Mouse (Mus musculus) intestine, embryonic 16.5 days (tissue): ENCODE data around the gene Asic3. TPM values are rescaled to one million over a fixed set of nuclear protein-coding genes. Genes with fewer than 3 reads are reported as not detected.
A peak's percentile ranks its signal among the peaks of the same experiment; 100 is the strongest.

Experiments used
- ATAC-seq: fragments of 200-750 bp; cut with Nextera tagmentation; 2 replicates; pipeline ENCODE4 v1.8.0; 2017; ENCODE audit warnings: moderate TSS enrichment, moderate library complexity
- H3K27ac ChIP-seq: fragments of 300-500 bp; sonication (generic); 2 replicates; pipeline ENCODE4 v1.5.1; 2014; ENCODE audit warnings: mild to moderate bottlenecking, low read length
- H3K27me3 ChIP-seq: fragments of 300-500 bp; sonication (generic); replicated peaks from 2 replicates; pipeline ENCODE4 v1.6.1; 2014; ENCODE audit warnings: low read length, control low read depth, mixed read lengths; ENCODE audit not compliant: control insufficient read depth, insufficient read depth
- H3K36me3 ChIP-seq: fragments of 300-500 bp; sonication (generic); 2 replicates; pipeline ENCODE4 v1.6.1; 2014; ENCODE audit warnings: low read length, control low read depth; ENCODE audit not compliant: control insufficient read depth, insufficient read depth
- H3K4me1 ChIP-seq: fragments of 300-500 bp; sonication (generic); 2 replicates; pipeline ENCODE4 v1.6.1; 2014; ENCODE audit warnings: low read length, control low read depth, mixed read lengths; ENCODE audit not compliant: control insufficient read depth, insufficient read depth
- H3K4me2 ChIP-seq: fragments of 300-500 bp; sonication (generic); 2 replicates; pipeline ENCODE4 v1.6.1; 2014; ENCODE audit warnings: low read depth, low read length, control low read depth
- H3K4me3 ChIP-seq: fragments of 300-500 bp; sonication (generic); 2 replicates; pipeline ENCODE4 v1.5.1; 2014; ENCODE audit warnings: mild to moderate bottlenecking, low read length
- H3K9ac ChIP-seq: fragments of 300-500 bp; sonication (generic); 2 replicates; pipeline ENCODE4 v1.6.1; 2014; ENCODE audit warnings: low read depth, low read length
- H3K9me3 ChIP-seq: fragments of 300-500 bp; sonication (generic); 2 replicates; pipeline ENCODE4 v1.6.1; 2016; ENCODE audit warnings: low read length, control low read depth; ENCODE audit not compliant: control insufficient read depth
- WGBS: fragments of 180-500 bp; shearing (Covaris S2); extraction: QIAGEN DNeasy Blood & Tissue Kit; methylation state at CpG from one replicate; pipeline ENCODE4 v1.1.7; 2014; 5-methylcytosine and 5-hydroxymethylcytosine counted together
- polyA plus RNA-seq: library from polyadenylated mRNA; unstranded; fragments of >200 nt; fragmentation: Nextera tagmentation; extraction: Ambion mirVana; gene quantifications from 2 replicates; pipeline ENCODE4 v1.2.1, GENCODE M21; 2015

The Asic3 gene
- polyA plus RNA-seq, 1 experiment from 2014 or later, result 0.57 TPM

DNA sequence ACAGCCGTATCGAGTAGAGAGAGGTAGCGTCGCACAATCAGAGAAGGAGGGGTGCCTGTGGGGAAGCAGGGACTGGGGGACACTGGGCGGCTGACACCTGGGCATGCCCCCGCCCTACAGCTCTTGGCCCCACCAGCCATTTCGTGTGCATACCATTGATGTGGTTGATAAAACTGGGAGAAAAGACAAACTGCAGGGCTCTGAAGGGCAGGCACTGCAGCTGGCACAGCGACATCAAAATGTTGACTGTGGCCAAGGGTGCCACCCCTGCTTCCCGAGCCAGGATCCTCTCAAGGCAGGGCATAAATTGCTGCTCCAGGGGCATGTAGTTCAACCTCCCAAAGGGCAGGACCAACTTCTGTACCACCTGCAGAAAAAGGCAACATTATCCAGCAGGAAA is 28.8 kb downstream of the Asic3 start:
- Histone ChIP-seq H3K36me3 (peaks cover 22% of the 10 kb centered on the region), H3K9me3 (no peaks in the 10 kb centered on the region), H3K4me2 (no peak overlapping the region), H3K4me1 (peaks cover 17% of the 10 kb centered on the region), H3K27me3 (no peaks in the 10 kb centered on the region), H3K4me3 (no peak overlapping the region), H3K9ac (no peak overlapping the region), H3K27ac (no peak overlapping the region)
- WGBS, result 85% methylated on average over 9 of the region's 9 CpGs
- no peak for ATAC-seq

DNA sequence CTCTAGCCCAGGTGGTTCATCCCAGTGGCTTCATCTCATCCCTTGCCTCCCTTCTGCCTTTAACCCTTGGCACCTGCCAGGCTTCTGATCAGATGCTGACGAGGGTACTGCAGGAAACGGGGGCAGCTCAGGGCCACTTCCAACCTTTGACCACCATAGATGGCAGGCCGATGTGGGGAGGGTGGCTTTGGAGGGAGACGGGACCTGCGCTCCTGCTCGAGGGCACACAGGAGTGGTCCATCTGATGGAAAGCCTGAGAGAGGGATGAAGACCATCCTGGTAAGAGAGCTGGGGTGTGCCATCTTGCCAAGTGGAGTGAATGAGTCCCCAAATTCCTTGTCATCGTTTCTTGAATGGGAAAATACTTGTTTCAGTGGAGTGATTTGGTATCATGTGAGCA is 30.0 kb downstream of the Asic3 start:
- H3K4me2 ChIP-seq, result no peak overlapping the region
- H3K9me3 ChIP-seq, result no peaks in the 10 kb centered on the region
- H3K27ac ChIP-seq, result no peak overlapping the region
- H3K27me3 ChIP-seq, result no peaks in the 10 kb centered on the region
- H3K4me3 ChIP-seq, result no peak overlapping the region
- 91% methylated on average over 7 of the region's 7 CpGs for WGBS
- no peak overlapping the region for H3K9ac ChIP-seq
- no peak for ATAC-seq
- H3K36me3 ChIP-seq, result peaks cover 22% of the 10 kb centered on the region
- peaks cover 24% of the 10 kb centered on the region for H3K4me1 ChIP-seq

- peaks cover 19% of the 10 kb centered on the region for H3K36me3 ChIP-seq
- WGBS, result 81% methylated on average over 12 of the region's 12 CpGs
- peak overlapping the region; percentile 97 for H3K9ac ChIP-seq
- no peak overlapping the region for H3K27ac ChIP-seq
- H3K9me3 ChIP-seq, result no peaks in the 10 kb centered on the region
- no peak for ATAC-seq
- peak overlapping the region; percentile 85 for H3K4me3 ChIP-seq
- H3K4me2 ChIP-seq, result peak overlapping the region; percentile 88
- peaks cover 24% of the 10 kb centered on the region for H3K4me1 ChIP-seq
- no peaks in the 10 kb centered on the region for H3K27me3 ChIP-seq
These were observed 30.7 kb downstream of the Asic3 start for GRCm38 (mm10) chr5:24443927-24444326.

GRCm38 (mm10) chr5:24444746-24445427 is 31.7 kb downstream of the Asic3 start, which contains the start of gene Fastk:
TSS of gene Fastk (minus strand) at chr5:24445287.
- no peaks in the 10 kb centered on the region for H3K27me3 ChIP-seq
- no peaks in the 10 kb centered on the region for H3K9me3 ChIP-seq
- H3K9ac ChIP-seq, result peak within 1 kb of the TSS; percentile 97
- peak within 1 kb of the TSS; percentile 88 for H3K4me2 ChIP-seq
- under 1% methylated on average over 60 of the region's 60 CpGs for WGBS
- H3K4me3 ChIP-seq, result peak within 1 kb of the TSS; percentile 85
- H3K27ac ChIP-seq, result peak within 1 kb of the TSS; percentile 90
- ATAC-seq, result peak; percentile 84
- peaks cover 9% of the 10 kb centered on the region for H3K36me3 ChIP-seq
- H3K4me1 ChIP-seq, result peaks cover 24% of the 10 kb centered on the region

DNA sequence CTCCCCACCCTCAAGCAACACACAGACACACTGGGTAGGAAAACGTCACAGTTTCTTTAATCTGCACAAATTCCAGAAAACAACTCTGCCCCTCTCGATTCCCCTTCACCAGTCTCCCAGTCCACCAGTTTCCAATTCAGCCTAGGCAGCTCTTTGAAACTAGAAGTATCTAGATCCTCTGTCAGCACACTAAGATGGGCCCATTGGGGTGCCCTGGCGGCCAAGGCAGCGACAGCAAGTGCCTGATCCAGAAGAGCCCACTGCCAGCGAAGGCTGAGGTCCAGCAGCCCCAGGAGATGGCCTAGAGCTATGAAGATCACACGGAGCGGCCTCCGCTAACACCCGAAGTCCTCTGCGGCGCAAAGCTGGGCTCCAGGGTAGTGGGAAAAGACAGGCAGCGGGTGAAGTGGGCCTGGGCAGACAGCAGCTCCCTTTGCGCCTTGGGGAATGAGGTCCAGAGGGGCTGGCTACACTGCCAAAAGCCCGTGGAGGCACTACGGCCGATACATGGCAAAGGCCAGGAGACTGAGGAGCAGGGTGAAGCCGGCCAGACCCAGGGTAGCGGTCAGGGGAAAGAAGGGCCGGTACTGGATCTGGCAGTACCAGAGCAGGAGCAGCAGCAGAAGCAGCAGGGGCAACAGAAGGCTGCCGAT is 32.4 kb downstream of the Asic3 start:
- 56% methylated on average over 20 of the region's 20 CpGs for WGBS

DNA sequence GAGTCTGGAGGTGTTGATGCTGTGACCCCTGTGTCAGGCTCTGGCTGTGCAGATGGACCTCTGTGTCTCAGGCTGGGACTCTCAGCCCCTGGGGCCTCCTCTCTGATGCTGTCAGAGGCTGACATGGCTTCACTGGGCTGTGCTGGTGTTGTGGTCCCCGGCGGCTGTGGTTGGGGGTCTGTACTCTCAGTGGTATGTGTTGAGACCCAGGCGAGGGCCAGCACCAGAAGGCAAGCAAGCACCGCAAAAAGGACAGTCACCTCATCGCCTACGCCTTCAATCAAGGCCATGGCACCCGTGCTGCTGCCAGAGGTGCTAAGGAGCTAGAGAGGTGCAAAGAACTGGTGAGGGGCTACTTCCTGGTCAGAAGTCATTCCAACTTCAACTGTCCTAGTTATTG is 33.4 kb downstream of the Asic3 start:
- no peak overlapping the region; the same call in 1 of the 2 replicates for H3K4me2 ChIP-seq
- 90% methylated on average over 7 of the region's 7 CpGs for WGBS

More for the DNA sequence above, 32.4 kb downstream of the Asic3 start:
- Histone ChIP-seq H3K9me3 (no peaks in the 10 kb centered on the region), H3K36me3 (peaks cover 4% of the 10 kb centered on the region), H3K4me2 (peak overlapping the region; percentile 88), H3K4me3 (peak overlapping the region; percentile 85), H3K9ac (peak overlapping the region; percentile 97), H3K27ac (peak overlapping the region; percentile 90), H3K27me3 (no peaks in the 10 kb centered on the region), H3K4me1 (peaks cover 24% of the 10 kb centered on the region)
- no peak for ATAC-seq

DNA sequence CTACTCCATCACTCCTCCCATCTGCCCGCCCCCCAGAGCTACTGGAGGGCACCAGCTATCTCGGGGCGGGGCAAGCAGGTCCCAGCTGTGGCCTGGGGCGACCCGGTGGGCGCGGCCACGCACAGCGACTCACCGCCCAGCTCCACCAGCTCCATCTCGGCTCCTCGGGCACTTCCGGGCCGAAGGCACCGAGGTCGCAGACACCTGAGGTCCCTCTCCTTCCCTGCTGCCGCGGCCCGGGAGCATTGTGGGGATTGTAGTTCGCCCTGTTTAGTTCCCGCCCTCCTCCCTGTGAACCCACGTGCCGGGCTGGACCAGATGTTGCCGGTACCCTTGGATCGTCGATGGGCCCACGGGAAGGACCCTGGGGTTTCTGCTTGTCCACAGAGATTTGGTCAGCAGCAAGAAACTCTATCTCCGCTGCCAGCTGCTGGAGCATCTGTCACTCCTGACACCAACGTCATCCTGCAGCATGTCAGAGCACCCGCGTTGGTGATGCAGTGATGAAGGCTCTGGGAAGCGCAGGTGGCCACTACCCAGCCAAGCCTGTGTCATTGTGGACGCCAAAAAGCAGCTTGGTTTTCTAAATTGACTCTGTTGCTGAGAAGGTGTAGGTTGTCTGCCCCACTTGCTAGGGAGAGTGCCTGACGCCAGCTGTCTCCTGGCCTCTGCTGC is 34.6 kb downstream of the Asic3 start, which contains the start of gene Tmub1:
Tmub1 (minus strand) TSS at position 231 of the 675 bp plus-strand sequence.
- H3K36me3 ChIP-seq, result no peaks in the 10 kb centered on the region; the same call in 1 of the 2 replicates
- WGBS, result 2% methylated on average over 34 of the region's 34 CpGs
- peak; percentile 72 for ATAC-seq

More for the DNA sequence above, 33.4 kb downstream of the Asic3 start:
- Histone ChIP-seq H3K9me3 (no peaks in the 10 kb centered on the region), H3K27ac (no peak overlapping the region), H3K9ac (no peak overlapping the region), H3K36me3 (no peaks in the 10 kb centered on the region; the same call in 1 of the 2 replicates), H3K4me1 (peaks cover 30% of the 10 kb centered on the region), H3K27me3 (no peaks in the 10 kb centered on the region), H3K4me3 (no peak overlapping the region; the same call in 1 of the 2 replicates)
- no peak for ATAC-seq

GRCm38 (mm10) chr5:24451264-24452029 is 38.3 kb downstream of the Asic3 start:
- Histone ChIP-seq H3K9ac (peak overlapping the region; percentile 90), H3K27ac (peak overlapping the region; percentile 91), H3K9me3 (no peaks in the 10 kb centered on the region), H3K27me3 (no peaks in the 10 kb centered on the region), H3K4me3 (peak overlapping the region; percentile 93), H3K4me2 (peak overlapping the region; percentile 96), H3K4me1 (peaks cover 47% of the 10 kb centered on the region), H3K36me3 (no peaks in the 10 kb centered on the region)
- peak; percentile 79 for ATAC-seq
- 4% methylated on average over 55 of the region's 66 CpGs for WGBS

More for the DNA sequence above, 34.6 kb downstream of the Asic3 start, which contains the start of gene Tmub1:
- Histone ChIP-seq H3K4me1 (peaks cover 30% of the 10 kb centered on the region), H3K4me3 (peak within 1 kb of the TSS; percentile 69), H3K9me3 (no peaks in the 10 kb centered on the region), H3K27me3 (no peaks in the 10 kb centered on the region), H3K9ac (peak within 1 kb of the TSS; percentile 74), H3K4me2 (peak within 1 kb of the TSS; percentile 79), H3K27ac (peak within 1 kb of the TSS; percentile 61)
